Mouse (Mus musculus) MEL (cell line): ENCODE measurements around the gene Mlip. TPM values are rescaled to one million over a fixed set of nuclear protein-coding genes. Genes with fewer than 3 reads are reported as not detected.

Source experiments
- DNase-seq: peaks from one replicate; pipeline ENCODE4 v3.0.0; 2011; ENCODE audit warnings: low read depth, low spot score
- H3K27ac ChIP-seq: 2 replicates; pipeline ENCODE4 v1.5.1; 2012; ENCODE audit warnings: low read depth, mild to moderate bottlenecking, control low read depth, low read length, moderate library complexity; ENCODE audit not compliant: control insufficient read depth
- H3K27me3 ChIP-seq, 2 experiments: fragments of 150-350 bp in 1 of 2; sonication (generic) in 1 of 2; 2 replicates each; pipeline ENCODE4 v1.6.1; 2012; ENCODE audit warnings: low read length in 2 of 2, mild to moderate bottlenecking in 2 of 2, improper control_type of control experiment in 1 of 2, moderate library complexity in 1 of 2; ENCODE audit not compliant: insufficient read depth in 2 of 2, control insufficient read depth in 1 of 2
- H3K36me3 ChIP-seq, 2 experiments: 2 replicates each; pipeline ENCODE4 v1.6.1; 2012 to 2014; ENCODE audit warnings: low read length in 2 of 2, improper control_type of control experiment in 1 of 2, inconsistent platforms in 1 of 2, mild to moderate bottlenecking in 1 of 2; ENCODE audit not compliant: insufficient read depth in 2 of 2, control insufficient read depth in 1 of 2
- H3K4me1 ChIP-seq, 2 experiments: fragments of 150-350 bp in 1 of 2; sonication (generic) in 1 of 2; 2 replicates each; pipeline ENCODE4 v1.6.1; 2012; ENCODE audit warnings: low read length in 2 of 2, improper control_type of control experiment in 1 of 2, mild to moderate bottlenecking in 1 of 2; ENCODE audit not compliant: insufficient read depth in 2 of 2, control insufficient read depth in 1 of 2
- H3K4me3 ChIP-seq, 2 experiments: fragments of 150-350 bp in 1 of 2; sonication (generic) in 1 of 2; 2 replicates each; pipeline ENCODE4 v1.5.1; 2012; ENCODE audit warnings: low read depth in 2 of 2, low read length in 2 of 2, mild to moderate bottlenecking in 2 of 2, moderate library complexity in 2 of 2, control low read depth in 1 of 2, improper control_type of control experiment in 1 of 2; ENCODE audit not compliant: control insufficient read depth in 1 of 2, insufficient read depth in 1 of 2
- H3K79me2 ChIP-seq: 2 replicates; pipeline ENCODE4 v1.6.1; 2012; ENCODE audit warnings: mild to moderate bottlenecking, low read length, moderate library complexity; ENCODE audit not compliant: control insufficient read depth, poor library complexity, insufficient read depth
- H3K9ac ChIP-seq: 2 replicates; pipeline ENCODE4 v1.6.1; 2012; ENCODE audit warnings: low read depth, mild to moderate bottlenecking, control low read depth, low read length, moderate library complexity; ENCODE audit not compliant: control insufficient read depth, poor library complexity, severe bottlenecking
- H3K9me3 ChIP-seq: fragments of 150-350 bp; sonication (generic); replicated peaks from 2 replicates; pipeline ENCODE4 v1.6.1; 2012; ENCODE audit warnings: mild to moderate bottlenecking, low read length, improper control_type of control experiment, moderate library complexity; ENCODE audit not compliant: insufficient read depth
- BHLHE40 ChIP-seq: IDR thresholded peaks from 2 replicates; pipeline ENCODE4 v1.6.1; 2012; ENCODE audit warnings: low read depth, mild to moderate bottlenecking, inconsistent platforms, low read length, improper control_type of control experiment, borderline replicate concordance
- CHD1 ChIP-seq: IDR thresholded peaks from 2 replicates; pipeline ENCODE4 v1.6.1; 2012; ENCODE audit warnings: low read depth, mild to moderate bottlenecking, inconsistent platforms, low read length, improper control_type of control experiment
- CTCF ChIP-seq, 3 experiments: IDR thresholded peaks in 2 of 3; conservative IDR thresholded peaks in 1 of 3; 2 replicates each; pipeline ENCODE4 v1.5.1; 2011 to 2012; ENCODE audit warnings: low read length in 3 of 3, low read depth in 2 of 3, mild to moderate bottlenecking in 2 of 3, improper control_type of control experiment in 1 of 3, inconsistent platforms in 1 of 3, mixed read lengths in 1 of 3, moderate library complexity in 1 of 3; ENCODE audit not compliant: control insufficient read depth in 1 of 3, insufficient read depth in 1 of 3, poor library complexity in 1 of 3, severe bottlenecking in 1 of 3
- ELF1 ChIP-seq: IDR thresholded peaks from 2 replicates; pipeline ENCODE4 v1.6.1; 2014; ENCODE audit warnings: low read depth, mild to moderate bottlenecking, inconsistent platforms, low read length, improper control_type of control experiment, moderate library complexity
- ETS1 ChIP-seq: IDR thresholded peaks from 2 replicates; pipeline ENCODE4 v1.6.1; 2012; ENCODE audit warnings: low read depth, mild to moderate bottlenecking, inconsistent platforms, low read length, improper control_type of control experiment, moderate library complexity
- GATA1 ChIP-seq: IDR thresholded peaks from 2 replicates; pipeline ENCODE4 v1.6.1; 2011; ENCODE audit warnings: low read depth, low read length, improper control_type of control experiment
- JUND ChIP-seq: IDR thresholded peaks from 2 replicates; pipeline ENCODE4 v1.6.1; 2011; ENCODE audit warnings: low read depth, mild to moderate bottlenecking, improper control_type of control experiment, low read length
- MAX ChIP-seq: IDR thresholded peaks from 2 replicates; pipeline ENCODE4 v1.6.1; 2011; ENCODE audit warnings: low read length, improper control_type of control experiment
- MXI1 ChIP-seq: IDR thresholded peaks from 2 replicates; pipeline ENCODE4 v1.6.1; 2011; ENCODE audit warnings: mild to moderate bottlenecking, low read depth, low read length, improper control_type of control experiment
- MYB ChIP-seq: IDR thresholded peaks from 2 replicates; pipeline ENCODE4 v1.6.1; 2011; ENCODE audit warnings: mild to moderate bottlenecking, low read depth, low read length, improper control_type of control experiment
- MYC ChIP-seq: IDR thresholded peaks from 2 replicates; pipeline ENCODE4 v1.6.1; 2011; ENCODE audit warnings: low read depth, mild to moderate bottlenecking, low read length, improper control_type of control experiment, moderate library complexity
- NELFE ChIP-seq: IDR thresholded peaks from 2 replicates; pipeline ENCODE4 v1.6.1; 2011; ENCODE audit warnings: low read depth, low read length, improper control_type of control experiment
- NRF1 ChIP-seq: IDR thresholded peaks from 2 replicates; pipeline ENCODE4 v1.6.1; 2014; ENCODE audit warnings: low read depth, mild to moderate bottlenecking, inconsistent platforms, low read length, improper control_type of control experiment, moderate library complexity; ENCODE audit not compliant: poor library complexity, insufficient read depth, severe bottlenecking
- POLR2AphosphoS2 ChIP-seq: IDR thresholded peaks from 2 replicates; pipeline ENCODE4 v1.6.1; 2011; ENCODE audit warnings: low read length, improper control_type of control experiment
- RAD21 ChIP-seq: IDR thresholded peaks from 2 replicates; pipeline ENCODE4 v1.6.1; 2011; ENCODE audit warnings: mild to moderate bottlenecking, low read depth, low read length, improper control_type of control experiment
- RCOR1 ChIP-seq: IDR thresholded peaks from 2 replicates; pipeline ENCODE4 v1.6.1; 2012; ENCODE audit warnings: low read depth, mild to moderate bottlenecking, inconsistent platforms, low read length, improper control_type of control experiment
- SIN3A ChIP-seq: IDR thresholded peaks from 2 replicates; pipeline ENCODE4 v1.6.1; 2012; ENCODE audit warnings: low read length, improper control_type of control experiment, inconsistent platforms
- TAL1 ChIP-seq: IDR thresholded peaks from 2 replicates; pipeline ENCODE4 v1.6.1; 2012; ENCODE audit warnings: mild to moderate bottlenecking, inconsistent platforms, low read length, moderate library complexity, mixed read lengths
- TBP ChIP-seq: IDR thresholded peaks from 2 replicates; pipeline ENCODE4 v1.8.0; 2011; ENCODE audit warnings: low read depth, low read length, improper control_type of control experiment
- USF1 ChIP-seq: IDR thresholded peaks from 2 replicates; pipeline ENCODE4 v1.6.1; 2014; ENCODE audit warnings: low read depth, mild to moderate bottlenecking, inconsistent platforms, low read length, improper control_type of control experiment, moderate library complexity
- USF2 ChIP-seq, 2 experiments: IDR thresholded peaks; 2 replicates each; pipeline ENCODE4 v1.6.1; 2011 to 2012; ENCODE audit warnings: improper control_type of control experiment in 2 of 2, low read length in 2 of 2, borderline replicate concordance in 1 of 2, inconsistent platforms in 1 of 2, low read depth in 1 of 2, mild to moderate bottlenecking in 1 of 2; ENCODE audit not compliant: insufficient read depth in 1 of 2
- ZNF384 ChIP-seq: IDR thresholded peaks from 2 replicates; pipeline ENCODE4 v1.6.1; 2012; ENCODE audit warnings: low read depth, mild to moderate bottlenecking, inconsistent platforms, low read length, improper control_type of control experiment
- polyA plus RNA-seq, 2 experiments: library from polyadenylated mRNA; stranded (reverse) in 1 of 2; unstranded in 1 of 2; fragments of >175 nt in 1 of 2; fragments of >200 nt in 1 of 2; gene quantifications; 2 replicates each; pipeline versions ENCODE4 v1.2.1 to v1.2.4; 2012; ENCODE audit warnings: low replicate concordance in 2 of 2, low read depth in 1 of 2; ENCODE audit not compliant: insufficient read length in 2 of 2, insufficient read depth in 1 of 2, missing spikeins in 1 of 2
- total RNA-seq: library from RNA; depleted of rRNA; stranded (reverse); fragments of 300-350 nt; gene quantifications from 2 replicates; pipeline ENCODE4 v1.2.3, GENCODE M21; 2012

Gene Mlip
- total and polyA plus RNA-seq, 3 experiments = 0.04 TPM; not detected in 2

- Histone ChIP-seq H3K9me3 (no peaks in the 10 kb centered on the region), H3K79me2 (no peaks in the 10 kb centered on the region)
- TF ChIP-seq NRF1 (no peak), MYB (no peak), USF2 (IDR thresholded peaks at IDR 0.05; ENCODE audit: borderline replicate concordance in 1 of 2, insufficient read depth in 1 of 2, low read depth in 1 of 2, low read length in 2 of 2) (no peak), ZNF384 (no peak), TBP (no peak), MAX (no peak), USF1 (no peak), CHD1 (no peak), GATA1 (no peak), BHLHE40 (no peak), POLR2AphosphoS2 (no peak), MXI1 (no peak), RCOR1 (no peak), NELFE (no peak), JUND (no peak), CTCF (IDR thresholded peaks at IDR 0.05 in 2 of 3, conservative IDR thresholded peaks at IDR 0.05 in 1 of 3; ENCODE audit: control insufficient read depth in 1 of 3, insufficient read depth in 1 of 3, low read depth in 2 of 3, low read length in 3 of 3, poor library complexity in 1 of 3, severe bottlenecking in 1 of 3) (no peak), ELF1 (no peak)
- TF ChIP-seq, all 39 proteins: peak for 0
- Histone ChIP-seq H3K27ac (no peak overlapping the region), H3K36me3 (no peaks in the 10 kb centered on the region), H3K4me3 (no peak overlapping the region), H3K9ac (no peak overlapping the region), H3K4me1 (no peaks in the 10 kb centered on the region), H3K27me3 (no peaks in the 10 kb centered on the region)
- no peak for DNase-seq
These were observed 75.5 kb downstream of the Mlip start for GRCm38 (mm10) chr9:77277270-77277669.

DNA sequence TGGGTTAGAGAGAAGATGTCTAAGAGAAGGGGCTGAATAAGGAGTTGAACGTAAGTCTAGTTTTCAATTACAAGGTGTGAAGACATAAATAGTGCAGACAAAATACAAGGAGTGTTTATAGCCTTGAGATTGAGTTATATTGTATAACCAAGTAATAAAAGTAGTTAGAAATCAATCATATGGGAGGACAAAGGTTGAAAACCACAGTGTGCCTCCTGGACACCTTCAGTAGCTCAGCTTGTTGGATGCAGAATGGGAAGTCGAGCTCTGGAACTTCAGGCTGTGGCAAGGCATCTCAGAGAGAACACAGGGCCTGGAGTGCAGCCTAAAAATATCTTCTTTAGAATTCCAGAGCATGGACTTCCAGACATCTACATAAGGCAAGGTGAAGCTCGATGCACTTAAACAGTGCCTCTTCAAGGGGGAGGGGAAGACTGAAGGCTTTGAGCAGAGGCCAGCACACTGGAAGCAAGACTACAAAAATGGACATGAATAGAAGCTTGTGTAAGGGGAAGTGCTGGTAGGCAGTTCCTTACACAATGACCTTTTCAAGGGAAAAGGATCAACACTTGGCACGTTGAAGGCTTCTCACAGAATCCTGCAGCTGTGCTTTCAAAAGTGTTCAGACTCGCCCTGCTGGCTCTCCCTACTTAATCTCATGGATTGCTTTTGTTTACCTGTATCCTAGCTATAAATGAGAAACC, 76.2 kb downstream of the Mlip start:
- no peak overlapping the region for H3K27ac ChIP-seq
- H3K36me3 ChIP-seq = no peaks in the 10 kb centered on the region
- no peak for TF ChIP-seq JUND
- no peak for TF ChIP-seq ETS1
- TF ChIP-seq RAD21 = no peak
- no peak for TF ChIP-seq USF2 (IDR thresholded peaks at IDR 0.05; ENCODE audit: borderline replicate concordance in 1 of 2, insufficient read depth in 1 of 2, low read depth in 1 of 2, low read length in 2 of 2)
- no peak for TF ChIP-seq TBP
- TF ChIP-seq TAL1 = no peak
- no peak for TF ChIP-seq RCOR1
- TF ChIP-seq MYC = no peak
- no peak for TF ChIP-seq NELFE
- no peak for TF ChIP-seq SIN3A
- H3K4me1 ChIP-seq = no peaks in the 10 kb centered on the region
- H3K27me3 ChIP-seq = no peaks in the 10 kb centered on the region
- no peak overlapping the region for H3K4me3 ChIP-seq
- DNase-seq = no peak
- no peak overlapping the region for H3K9ac ChIP-seq
- no peaks in the 10 kb centered on the region for H3K9me3 ChIP-seq
- no peaks in the 10 kb centered on the region for H3K79me2 ChIP-seq
